ENCODE assay signal across 9 mouse cellular contexts in genomic region chr11:121741433-121741832, GRCm38 (mm10). TPM values are rescaled to one million over a fixed set of nuclear protein-coding genes. Genes with fewer than 3 reads are reported as not detected.
DNase-seq lines count a peak whose midpoint lies in the region; ATAC-seq lines count a peak whose summit lies in the region.
"Had no signal": no experiment of that assay in that cellular context is flagged by ENCODE, and none has a peak within 500 bp of the region (broad histone marks: within the 10 kb centered on the region; RNA-seq: fewer than 3 reads in every experiment).

No protein-coding gene starts in this region.

- no peak overlapping the region for H3K4me3 ChIP-seq in kidney, embryonic 16.5 days (ENCODE audit: low read length)
- H3K4me3 ChIP-seq in intestine, embryonic 14.5 days (ENCODE audit: low read depth, low read length) = no peak overlapping the region
- H3K4me3 ChIP-seq: left cerebral cortex, adult 2 months had no signal

- H3K27ac ChIP-seq in kidney, embryonic 16.5 days (ENCODE audit: low read length) = no peak overlapping the region
- no peak overlapping the region for H3K27ac ChIP-seq in intestine, embryonic 14.5 days (ENCODE audit: low read depth)
- H3K27ac ChIP-seq: left cerebral cortex, adult 2 months had no signal

- H3K36me3 ChIP-seq in kidney, embryonic 16.5 days (ENCODE audit: insufficient read depth, low read length) = no peaks in the 10 kb centered on the region
- no peaks in the 10 kb centered on the region for H3K36me3 ChIP-seq in intestine, embryonic 14.5 days (ENCODE audit: control insufficient read depth, insufficient read depth, low read length)

- no peaks in the 10 kb centered on the region for H3K27me3 ChIP-seq in kidney, embryonic 16.5 days (ENCODE audit: insufficient read depth, low read length)
- no peaks in the 10 kb centered on the region for H3K27me3 ChIP-seq in intestine, embryonic 14.5 days (replicated peaks; ENCODE audit: control insufficient read depth, insufficient read depth, low read length)

- H3K9me3 ChIP-seq in kidney, embryonic 16.5 days (ENCODE audit: low read length) = no peaks in the 10 kb centered on the region
- no peaks in the 10 kb centered on the region for H3K9me3 ChIP-seq in intestine, embryonic 14.5 days (ENCODE audit: control insufficient read depth, low read length)

- WGBS in kidney, embryonic 16.5 days = 73% methylated on average over 1 of the region's 1 CpGs
- WGBS in intestine, embryonic 14.5 days = 64% methylated on average over 1 of the region's 1 CpGs

- no peak for DNase-seq in kidney, postnatal 14 days
- DNase-seq in T-cell, adult 2 months (ENCODE audit: low spot score) = peak; percentile 43
- no peak for DNase-seq in intestine, embryonic 14.5 days (ENCODE audit: low spot score)
- DNase-seq in lung, postnatal 25 days (ENCODE audit: low spot score) = peak; percentile 85
- DNase-seq in spleen, postnatal 10 days (ENCODE audit: low spot score in 2 of 2) = no peak
- DNase-seq in thymus, adult 18-20 months = no peak
- no peak for DNase-seq in cerebellum, adult 11 months

- peak; percentile 19; the same call in 1 of the 2 replicates for ATAC-seq in kidney, embryonic 16.5 days (ENCODE audit: low FRiP score, low TSS enrichment)
- peak; percentile 86 for ATAC-seq in intestine, embryonic 14.5 days (replicated peaks; ENCODE audit: low FRiP score, low TSS enrichment, low read depth)

- no peaks in the 10 kb centered on the region for H3K4me1 ChIP-seq in kidney, embryonic 16.5 days (ENCODE audit: insufficient read depth, low read length)
- H3K4me1 ChIP-seq in intestine, embryonic 14.5 days (replicated peaks; ENCODE audit: control insufficient read depth, insufficient read depth, low read length) = peaks cover 6% of the 10 kb centered on the region; the same call in 1 of the 2 replicates

- H3K4me2 ChIP-seq in kidney, embryonic 16.5 days (replicated peaks; ENCODE audit: low read depth, low read length) = no peak overlapping the region
- H3K4me2 ChIP-seq in intestine, embryonic 14.5 days (ENCODE audit: low read length) = no peak overlapping the region

- H3K9ac ChIP-seq in kidney, embryonic 16.5 days (replicated peaks; ENCODE audit: low read length) = no peak overlapping the region
- no peak overlapping the region for H3K9ac ChIP-seq in intestine, embryonic 14.5 days (ENCODE audit: low read length)

RNA-seq across cellular contexts. Expression of gene Metrnl, which starts 40.1 kb away (rescaled TPM):
- polyA plus RNA-seq in kidney, embryonic 16.5 days (2015; fragmentation: Nextera tagmentation; extraction: Ambion mirVana) = 29.5 and 31.3 TPM in 2 replicates
- polyA plus RNA-seq in intestine, embryonic 14.5 days (2014; fragmentation: Nextera tagmentation; extraction: Ambion mirVana) = 24.7 and 29.4 TPM in 2 replicates

Comparison
In these comparisons a context has a peak if more than half of its experiments do, and no peak if none do; other contexts are left out.
1. DNase-seq: peak in T-cell, adult 2 months (single experiment) and lung, postnatal 25 days (single experiment); none in kidney, postnatal 14 days (single experiment), intestine, embryonic 14.5 days (single experiment), spleen, postnatal 10 days (0 of 2), thymus, adult 18-20 months (0 of 2) and cerebellum, adult 11 months (single experiment).